Mouse (Mus musculus) embryo, embryonic 9.5 days (tissue): ENCODE data around the gene Bcorl1.
A peak's percentile ranks its signal among the peaks of the same experiment; 100 is the strongest.

Experiments
- DNase-seq: peaks from one replicate; pipeline ENCODE4 v3.0.0-alpha.2; 2017; ENCODE audit errors: extremely low spot score

Bcorl1 gene

GRCm38 (mm10) chrX:48341141-48341540, at the start of gene Bcorl1:
Bcorl1 (plus strand) TSS chrX:48341358.
- DNase-seq = peak; percentile 54

GRCm38 (mm10) chrX:48291413-48291812, 49.7 kb upstream of the Bcorl1 start:
- no peak for DNase-seq

GRCm38 (mm10) chrX:48305356-48305755, 35.8 kb upstream of the Bcorl1 start:
- no peak for DNase-seq

- peak; percentile 37 for DNase-seq
These were observed 30.2 kb upstream of the Bcorl1 start for GRCm38 (mm10) chrX:48310706-48311517.

- DNase-seq = no peak
These were observed 29.4 kb upstream of the Bcorl1 start for GRCm38 (mm10) chrX:48311727-48312126.

- peak; percentile 82 for DNase-seq
These were observed 26.6 kb upstream of the Bcorl1 start for GRCm38 (mm10) chrX:48314530-48315079.

- no peak for DNase-seq
These were observed 23.7 kb upstream of the Bcorl1 start for GRCm38 (mm10) chrX:48317444-48317843.

- DNase-seq = peak; percentile 1
These were observed 23.0 kb upstream of the Bcorl1 start for GRCm38 (mm10) chrX:48318194-48318593.

GRCm38 (mm10) chrX:48340441-48341049, 613 bp upstream of the Bcorl1 start:
- DNase-seq = peak; percentile 20

GRCm38 (mm10) chrX:48341621-48342161, 533 bp downstream of the Bcorl1 start:
- DNase-seq = peak; percentile 67

GRCm38 (mm10) chrX:48342731-48343130, 1.6 kb downstream of the Bcorl1 start:
- peak; percentile 1 for DNase-seq

GRCm38 (mm10) chrX:48343461-48343952, 2.3 kb downstream of the Bcorl1 start:
- DNase-seq = peak; percentile 90

- no peak for DNase-seq
These were observed 2.9 kb downstream of the Bcorl1 start for GRCm38 (mm10) chrX:48343966-48344642.

- peak; percentile 45 for DNase-seq
These were observed 3.7 kb downstream of the Bcorl1 start for GRCm38 (mm10) chrX:48344643-48345384.

- peak; percentile 32 for DNase-seq
These were observed 4.3 kb downstream of the Bcorl1 start for GRCm38 (mm10) chrX:48345385-48345932.

- no peak for DNase-seq
These were observed 14.2 kb downstream of the Bcorl1 start for GRCm38 (mm10) chrX:48355346-48355745.

GRCm38 (mm10) chrX:48365836-48366577, 24.8 kb downstream of the Bcorl1 start:
- peak; percentile 1 for DNase-seq

GRCm38 (mm10) chrX:48367841-48368240, 26.7 kb downstream of the Bcorl1 start:
- no peak for DNase-seq

- DNase-seq = peak; percentile 48
These were observed 42.5 kb downstream of the Bcorl1 start for GRCm38 (mm10) chrX:48383643-48384042.

- DNase-seq = no peak
These were observed 44.8 kb downstream of the Bcorl1 start for GRCm38 (mm10) chrX:48385927-48386326.
